Mouse (Mus musculus) thymus, postnatal 14 days (tissue): ENCODE data around the gene Thap3.

Experiments used
- DNase-seq: peaks from one replicate; pipeline ENCODE4 v3.0.0; 2021

The Thap3 gene

GRCm38 (mm10) chr4:151980699-151981098 lies 8.1 kb downstream of the Thap3 start:
- no peak for DNase-seq

- peak; percentile 86 for DNase-seq
These were observed 11.0 kb downstream of the Thap3 start for GRCm38 (mm10) chr4:151977748-151978147.

- DNase-seq = peak; percentile 52
These were observed 13.4 kb downstream of the Thap3 start for GRCm38 (mm10) chr4:151975441-151975840.

- DNase-seq = peak; percentile 53
These were observed 16.4 kb downstream of the Thap3 start for GRCm38 (mm10) chr4:151972221-151972967.

GRCm38 (mm10) chr4:151968204-151968921 lies 20.4 kb downstream of the Thap3 start:
- DNase-seq = no peak

GRCm38 (mm10) chr4:151962817-151963216 lies 26.0 kb downstream of the Thap3 start:
- no peak for DNase-seq

GRCm38 (mm10) chr4:151960513-151960854 lies 28.3 kb downstream of the Thap3 start:
- no peak for DNase-seq

- DNase-seq = no peak
These were observed 28.8 kb downstream of the Thap3 start for GRCm38 (mm10) chr4:151959849-151960512.

GRCm38 (mm10) chr4:151957584-151958315 lies 31.0 kb downstream of the Thap3 start:
- no peak for DNase-seq

GRCm38 (mm10) chr4:151955791-151956190 lies 33.0 kb downstream of the Thap3 start:
- no peak for DNase-seq

- no peak for DNase-seq
These were observed 35.6 kb downstream of the Thap3 start for GRCm38 (mm10) chr4:151953209-151953608.

GRCm38 (mm10) chr4:151948497-151949471 lies 40.0 kb downstream of the Thap3 start:
- no peak for DNase-seq

- DNase-seq = no peak
These were observed 42.6 kb downstream of the Thap3 start for GRCm38 (mm10) chr4:151946211-151946610.

GRCm38 (mm10) chr4:151938089-151938488 lies 50.7 kb downstream of the Thap3 start:
- DNase-seq = no peak

- no peak for DNase-seq
These were observed 51.4 kb downstream of the Thap3 start for GRCm38 (mm10) chr4:151937441-151937840.

- peak; percentile 19 for DNase-seq
These were observed 54.6 kb downstream of the Thap3 start for GRCm38 (mm10) chr4:151934215-151934572.

GRCm38 (mm10) chr4:151933505-151934214 lies 55.1 kb downstream of the Thap3 start, which contains the start of gene Dnajc11:
Dnajc11 (plus strand) TSS chr4:151933691.
- DNase-seq = peak; percentile 94
